Mouse (Mus musculus) CD4-positive helper T cell, adult 2 months (primary cell): ENCODE results near the gene Preb.

Experiments
- DNase-seq: peaks from one replicate; pipeline ENCODE4 v3.0.0-alpha.2; 2012; ENCODE audit warnings: low read depth, missing footprints, low spot score

Gene Preb

DNA sequence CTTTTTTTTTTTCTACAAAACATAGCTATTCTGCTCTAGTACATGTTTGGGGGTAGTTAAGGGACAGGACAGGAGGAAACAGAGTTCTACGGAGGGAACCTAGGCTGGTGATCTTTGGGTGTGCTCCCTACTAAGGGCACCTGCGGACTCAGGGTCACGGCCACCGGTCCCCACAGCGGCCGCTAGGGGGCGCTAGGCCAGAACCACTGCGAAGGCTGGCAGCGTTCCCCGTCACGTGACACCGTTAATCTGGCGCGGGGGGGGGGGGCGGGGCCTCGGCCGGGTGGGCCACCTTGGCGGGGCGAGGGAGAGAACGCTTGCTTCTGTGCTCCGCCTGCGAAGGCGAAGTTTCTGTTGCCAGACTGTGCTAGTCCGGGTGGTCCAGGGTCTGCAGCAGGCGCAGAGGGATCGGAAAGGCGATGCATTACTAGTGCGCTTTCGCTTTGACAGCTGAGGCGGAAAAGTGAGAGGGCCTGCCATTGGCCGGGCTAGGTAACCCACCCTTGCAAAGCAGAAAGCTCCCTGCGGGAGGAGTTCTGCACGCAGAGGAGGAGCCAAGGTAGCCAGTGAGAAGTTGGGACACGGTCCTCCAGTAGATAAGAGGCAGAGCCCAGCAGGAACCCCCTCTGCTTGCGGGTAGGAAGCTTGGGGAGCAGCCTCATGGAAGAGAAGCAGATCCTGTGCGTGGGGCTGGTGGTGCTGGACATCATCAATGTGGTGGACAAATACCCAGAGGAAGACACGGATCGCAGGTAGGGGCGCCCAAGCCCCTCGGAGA lies 38.7 kb downstream of the Preb start, which contains the start of gene Khk:
Khk (plus strand) TSS at position 176 of the 778 bp plus-strand sequence.
- DNase-seq, result peak; percentile 91

- DNase-seq, result no peak
Observed at GRCm38 (mm10) chr5:30920621-30921020, 39.5 kb downstream of the Preb start.

- no peak for DNase-seq
Observed at GRCm38 (mm10) chr5:30919831-30920614, 40.1 kb downstream of the Preb start.

- no peak for DNase-seq
Observed at GRCm38 (mm10) chr5:30918691-30919090, 41.5 kb downstream of the Preb start.

DNA sequence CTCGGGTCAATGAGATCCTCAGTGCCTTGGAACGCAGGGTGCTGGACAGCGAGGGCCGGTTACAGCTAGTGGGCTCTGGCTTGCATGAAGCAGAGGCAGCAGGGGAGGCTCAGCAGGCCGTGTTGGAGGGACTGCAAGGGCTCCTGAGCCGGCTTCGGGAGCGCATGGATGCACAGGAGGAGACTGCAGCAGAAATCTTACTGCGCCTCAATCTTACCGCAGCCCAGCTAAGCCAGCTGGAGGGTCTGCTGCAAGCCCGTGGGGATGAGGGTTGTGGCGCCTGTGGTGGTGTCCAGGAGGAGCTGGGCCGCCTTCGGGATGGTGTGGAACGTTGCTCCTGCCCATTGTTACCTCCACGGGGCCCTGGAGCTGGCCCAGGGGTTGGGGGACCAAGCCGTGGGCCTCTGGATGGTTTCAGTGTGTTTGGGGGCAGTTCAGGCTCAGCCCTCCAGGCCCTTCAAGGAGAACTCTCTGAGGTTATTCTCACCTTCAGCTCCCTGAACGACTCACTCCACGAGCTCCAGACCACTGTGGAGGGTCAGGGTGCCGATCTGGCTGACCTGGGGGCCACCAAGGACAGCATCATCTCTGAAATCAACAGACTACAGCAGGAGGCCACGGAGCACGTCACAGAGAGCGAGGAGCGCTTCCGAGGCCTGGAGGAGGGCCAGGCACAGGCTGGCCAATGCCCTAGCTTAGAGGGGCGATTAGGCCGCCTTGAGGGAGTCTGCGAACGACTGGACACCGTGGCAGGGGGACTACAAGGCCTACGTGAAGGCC lies 42.1 kb downstream of the Preb start:
- no peak for DNase-seq

- no peak for DNase-seq
Observed at GRCm38 (mm10) chr5:30917348-30917747, 42.8 kb downstream of the Preb start.

DNA sequence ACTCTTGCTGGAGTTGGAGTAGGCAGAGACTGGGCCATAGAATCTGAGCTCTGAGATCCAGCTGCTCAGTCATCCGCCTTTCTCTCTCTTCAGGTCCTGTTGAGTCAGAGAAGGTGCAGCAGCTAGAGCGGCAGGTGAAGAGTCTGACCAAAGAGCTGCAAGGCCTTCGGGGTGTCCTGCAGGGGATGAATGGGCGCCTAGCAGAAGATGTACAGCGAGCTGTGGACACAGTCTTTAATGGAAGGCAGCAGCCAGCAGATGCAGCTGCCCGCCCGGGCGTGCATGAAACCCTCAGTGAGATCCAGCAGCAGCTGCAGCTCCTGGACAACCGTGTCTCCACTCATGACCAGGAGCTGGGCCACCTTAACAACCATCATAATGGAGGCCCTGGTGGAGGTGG lies 43.3 kb downstream of the Preb start:
- DNase-seq, result no peak

DNA sequence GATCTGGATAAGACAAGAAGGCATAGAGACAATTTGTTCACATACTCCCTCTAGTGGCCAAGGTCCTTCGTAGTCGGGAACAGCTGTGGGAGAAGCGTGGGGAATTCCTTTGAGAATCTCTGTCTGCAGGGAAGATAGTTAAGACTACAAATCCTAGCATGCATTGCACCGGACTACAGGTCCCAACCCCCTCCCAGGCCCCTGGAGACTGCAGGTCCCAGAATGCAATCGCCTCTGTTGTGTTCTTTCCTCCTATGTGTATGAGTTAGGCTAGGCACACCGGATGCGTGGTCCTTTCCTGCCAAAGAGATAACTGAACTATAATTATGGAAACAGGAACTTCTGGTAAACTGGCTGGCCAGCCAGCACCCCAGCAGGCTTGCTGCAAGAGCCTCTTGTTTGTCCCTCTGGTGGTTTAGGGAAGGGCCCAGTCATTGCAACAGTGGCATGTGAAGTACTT lies 44.2 kb downstream of the Preb start:
- DNase-seq, result peak; percentile 67

DNA sequence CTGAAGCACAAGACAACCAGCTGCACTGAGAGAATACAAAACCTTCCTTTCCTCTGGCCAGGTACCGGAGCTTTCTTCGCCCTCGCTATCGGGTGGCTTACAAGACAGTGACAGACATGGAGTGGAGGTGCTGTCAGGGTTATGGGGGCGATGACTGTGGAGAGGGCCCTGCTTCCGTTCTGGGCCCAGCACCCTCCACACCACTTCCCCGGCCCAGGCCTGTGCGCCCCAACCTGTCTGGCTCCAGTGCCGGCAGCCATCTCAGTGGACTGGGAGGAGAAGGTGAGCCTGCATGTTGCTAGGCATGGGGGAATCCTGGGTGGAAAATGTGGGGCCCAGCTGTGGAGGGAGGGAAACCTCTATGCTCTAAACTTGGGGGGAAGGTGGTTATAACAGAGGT lies 44.7 kb downstream of the Preb start:
- DNase-seq, result no peak

DNA sequence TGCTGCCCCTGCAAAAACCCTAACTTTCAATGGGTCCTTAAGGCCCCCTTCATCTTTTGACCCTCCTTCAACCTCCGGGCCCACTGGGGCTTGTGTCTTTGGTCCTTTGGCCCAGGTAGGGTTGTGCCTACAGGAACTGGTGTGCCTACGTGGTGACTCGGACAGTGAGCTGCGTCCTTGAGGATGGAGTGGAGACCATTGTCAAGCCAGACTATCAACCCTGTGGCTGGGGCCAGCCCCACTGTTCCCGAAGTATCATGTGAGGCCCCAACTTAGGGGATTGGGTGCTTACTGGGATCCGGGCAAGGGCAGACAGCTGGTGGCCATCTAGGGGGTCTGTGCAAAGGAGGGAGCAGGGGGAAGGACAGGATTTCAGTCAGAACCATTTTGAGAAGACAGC lies 45.3 kb downstream of the Preb start:
- DNase-seq, result no peak

DNA sequence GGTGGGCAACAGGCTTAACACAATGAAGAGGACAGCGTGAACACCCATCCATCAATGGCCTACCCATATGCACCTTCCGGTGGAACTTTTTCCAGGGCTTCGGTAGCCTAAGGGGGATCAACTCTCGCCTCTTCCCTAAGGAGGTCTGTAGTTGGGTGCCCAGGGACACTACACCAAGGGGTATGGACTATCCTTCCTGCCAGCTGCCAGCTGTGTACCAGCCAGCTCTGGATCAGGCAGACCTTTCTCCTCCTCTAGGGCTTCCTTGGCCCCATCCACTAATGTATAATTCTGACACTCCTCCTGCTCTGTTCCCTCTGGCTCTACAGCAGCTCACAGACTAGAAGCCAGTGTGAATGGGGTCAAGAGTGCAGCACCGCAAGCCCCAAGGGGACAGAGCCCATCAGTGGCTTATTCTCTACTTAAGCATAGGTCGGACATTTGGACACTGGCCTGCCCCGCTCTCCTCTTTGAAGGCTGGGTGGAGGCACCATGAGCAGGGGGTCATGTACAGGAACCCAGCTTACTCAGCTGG lies 46.0 kb downstream of the Preb start:
- DNase-seq, result no peak

DNA sequence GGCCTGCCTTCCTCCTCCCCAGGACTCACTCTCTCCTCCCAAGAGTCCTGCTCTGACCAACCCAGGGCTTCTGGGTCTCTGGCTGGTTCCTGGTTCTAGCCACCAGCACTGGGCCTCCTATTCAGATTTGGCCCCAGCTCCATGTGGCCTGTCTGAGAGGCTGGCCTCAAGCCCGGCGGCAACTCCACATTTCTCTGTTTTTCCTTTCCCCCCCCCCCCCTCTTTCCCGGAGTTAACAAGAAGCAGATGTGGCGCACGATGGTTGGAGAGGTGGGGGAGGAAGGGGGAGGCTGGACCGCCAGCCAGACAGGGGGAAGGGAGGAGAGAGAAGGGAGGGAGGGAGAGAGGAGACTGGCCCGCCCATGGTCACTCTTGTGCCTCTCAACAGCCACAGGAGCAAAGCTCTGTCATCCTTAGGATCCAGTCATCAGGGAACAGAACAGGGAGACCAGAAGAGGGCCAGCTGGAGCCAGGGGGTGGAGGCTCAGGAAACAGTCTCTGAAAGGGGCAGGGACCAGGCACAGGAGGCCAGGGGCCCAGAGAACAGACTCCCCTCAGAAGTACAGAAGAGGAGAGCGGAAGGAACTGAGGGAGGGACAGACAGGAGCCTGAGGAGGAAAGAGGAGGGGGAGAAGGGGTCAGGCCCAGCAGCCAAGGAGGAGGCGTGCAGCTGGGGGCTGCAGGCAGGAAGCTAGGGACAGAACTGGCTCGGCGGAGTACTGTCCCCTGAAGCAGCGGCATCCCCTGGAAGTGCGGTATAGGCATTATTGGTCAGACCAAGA lies 46.9 kb downstream of the Preb start, which contains the start of gene Emilin1:
Emilin1 (plus strand) TSS at position 343 of the 782 bp plus-strand sequence.
- no peak for DNase-seq

GRCm38 (mm10) chr5:30912156-30912555 lies 48.0 kb downstream of the Preb start:
- DNase-seq, result no peak

GRCm38 (mm10) chr5:30910481-30910880 lies 49.7 kb downstream of the Preb start:
- DNase-seq, result no peak

- DNase-seq, result no peak
Observed at GRCm38 (mm10) chr5:30909863-30910262, 50.3 kb downstream of the Preb start.

DNA sequence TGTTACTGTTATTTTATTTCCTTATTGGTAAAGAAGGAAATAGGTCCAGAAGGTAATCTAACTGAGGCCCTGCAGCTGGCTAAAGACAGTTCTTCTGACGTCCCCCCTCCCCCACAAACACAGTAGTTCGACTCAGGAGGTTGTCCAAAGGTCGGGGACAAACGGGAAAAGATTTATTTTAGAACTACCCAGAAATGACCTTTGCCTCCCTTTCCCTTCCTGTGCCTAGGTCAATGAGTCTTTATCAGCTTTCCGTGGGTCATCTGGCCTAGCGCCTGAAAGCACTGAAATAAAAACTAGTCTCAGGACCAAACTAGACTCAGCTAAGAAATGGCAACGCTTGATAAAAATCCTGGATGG lies 50.9 kb downstream of the Preb start:
- DNase-seq, result no peak

DNA sequence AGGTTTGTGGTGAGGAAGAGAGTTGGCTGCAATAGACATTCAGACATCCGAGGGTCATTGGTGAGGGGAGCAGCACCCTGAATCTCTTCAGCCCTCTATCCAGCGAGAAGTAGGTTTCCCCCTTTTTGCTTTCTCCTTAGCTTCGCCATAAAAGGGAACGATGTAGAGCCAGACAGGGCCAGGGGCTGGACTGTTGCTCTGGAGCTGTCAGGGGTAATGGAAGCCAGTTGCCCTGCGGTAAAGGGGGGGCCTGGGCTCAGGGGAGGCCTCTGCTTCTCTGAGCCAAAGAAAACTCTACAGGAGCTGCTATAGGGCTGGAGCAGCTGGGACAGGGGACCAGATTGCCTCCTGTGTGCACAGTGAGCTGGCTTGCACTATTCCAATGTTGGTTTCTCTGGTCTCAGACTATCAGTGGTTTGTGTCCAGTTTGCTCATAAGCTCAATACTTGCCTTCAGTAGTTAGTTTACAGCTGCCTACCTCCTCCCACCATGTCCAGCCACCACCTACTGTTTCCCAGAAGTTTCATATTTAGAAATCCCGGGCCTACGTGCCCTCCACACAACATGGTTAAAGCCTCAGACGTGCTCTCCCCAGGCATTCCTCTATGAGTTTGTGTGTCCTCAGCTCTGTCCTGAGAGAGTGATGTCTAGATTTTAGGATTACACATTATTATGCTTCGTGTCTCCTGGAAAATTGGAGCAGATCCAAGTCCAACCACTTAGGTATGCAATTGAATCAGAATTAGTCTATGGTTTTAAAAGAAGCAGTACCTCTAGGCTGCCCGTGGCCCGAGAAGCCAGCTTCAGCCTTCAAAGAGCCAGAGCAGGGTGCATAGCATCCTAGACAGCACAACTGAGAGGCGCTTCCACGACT lies 51.5 kb downstream of the Preb start:
- DNase-seq, result no peak

GRCm38 (mm10) chr5:30907413-30908059 lies 52.6 kb downstream of the Preb start, which contains the start of gene Ost4:
Gene Ost4, minus strand, starts transcription at chr5:30907788.
- peak; percentile 97 for DNase-seq

GRCm38 (mm10) chr5:30901860-30902259 lies 58.3 kb downstream of the Preb start:
- DNase-seq, result no peak
